Mouse (Mus musculus): ENCODE measurements around the gene Il6st. TPM values are rescaled to one million over a fixed set of nuclear protein-coding genes. Genes with fewer than 3 reads are reported as not detected.

The Il6st gene
- total RNA-seq, 1 experiment = 55.2 TPM

GRCm38 (mm10) chr13:112508487-112508886, 44.6 kb downstream of the Il6st start:
- no peak for DNase-seq (ENCODE audit: low read depth, low spot score)
- Histone ChIP-seq H3K9me3 (ENCODE audit: control insufficient read depth, insufficient read depth, low read depth, low read length) (no peaks in the 10 kb centered on the region), H3K9ac (ENCODE audit: insufficient read depth, low read depth, low read length, poor library complexity, severe bottlenecking) (no peak overlapping the region), H3K27ac (ENCODE audit: insufficient read depth, low read depth, low read length, poor library complexity, severe bottlenecking) (no peak overlapping the region), H3K36me3 (ENCODE audit: control insufficient read depth, insufficient read depth, low read length, poor library complexity, severe bottlenecking) (peaks cover 36% of the 10 kb centered on the region), H3K4me3 (ENCODE audit: insufficient read depth in 1 of 2, low read depth in 1 of 2, low read length in 2 of 2, poor library complexity in 1 of 2, severe bottlenecking in 1 of 2) (no peak overlapping the region), H3K4me1 (ENCODE audit: control insufficient read depth in 2 of 2, insufficient read depth in 2 of 2, low read length in 2 of 2, poor library complexity in 1 of 2) (no peaks in the 10 kb centered on the region)
- no peak for TF ChIP-seq ZNF384 (IDR thresholded peaks at IDR 0.05; ENCODE audit: low read depth, low read length)
- TF ChIP-seq HCFC1 (IDR thresholded peaks at IDR 0.05; ENCODE audit: borderline replicate concordance, insufficient read depth, low read length) = no peak
- TF ChIP-seq MAFK (IDR thresholded peaks at IDR 0.05; ENCODE audit: insufficient read depth, low read depth, low read length) = no peak
- no peak for TF ChIP-seq CHD2 (IDR thresholded peaks at IDR 0.05; ENCODE audit: low read depth, low read length)
- no peak for TF ChIP-seq ZC3H11A (IDR thresholded peaks at IDR 0.05; ENCODE audit: borderline replicate concordance, low read depth, low read length)
- in situ Hi-C loops (cut with MboI; ENCODE audit: low sequenced_read_pairs in 2 of 2, unreplicated experiment in 2 of 2) = loop anchor here (10.0 kb wide), 2 partner anchors 194 to 204 kb away; no protein-coding TSS in a partner anchor

GRCm38 (mm10) chr13:112509465-112509864, 45.6 kb downstream of the Il6st start:
- no peak overlapping the region for H3K4me3 ChIP-seq (ENCODE audit: insufficient read depth in 1 of 2, low read depth in 1 of 2, low read length in 2 of 2, poor library complexity in 1 of 2, severe bottlenecking in 1 of 2)
- H3K9me3 ChIP-seq (ENCODE audit: control insufficient read depth, insufficient read depth, low read depth, low read length) = no peaks in the 10 kb centered on the region
- no peak overlapping the region for H3K9ac ChIP-seq (ENCODE audit: insufficient read depth, low read depth, low read length, poor library complexity, severe bottlenecking)
- no peaks in the 10 kb centered on the region for H3K4me1 ChIP-seq (ENCODE audit: control insufficient read depth in 2 of 2, insufficient read depth in 2 of 2, low read length in 2 of 2, poor library complexity in 1 of 2)
- in situ Hi-C loops (cut with MboI; ENCODE audit: low sequenced_read_pairs in 2 of 2, unreplicated experiment in 2 of 2) = loop anchor here (10.0 kb wide), 2 partner anchors 195 to 205 kb away; no protein-coding TSS in a partner anchor
- H3K27ac ChIP-seq (ENCODE audit: insufficient read depth, low read depth, low read length, poor library complexity, severe bottlenecking) = no peak overlapping the region
- DNase-seq (ENCODE audit: low read depth, low spot score) = peak; percentile 63
- no peak for TF ChIP-seq ZNF384 (IDR thresholded peaks at IDR 0.05; ENCODE audit: low read depth, low read length)
- peak; percentile 77; the same call in 1 of the 2 replicates for TF ChIP-seq ZC3H11A (IDR thresholded peaks at IDR 0.05; ENCODE audit: borderline replicate concordance, low read depth, low read length)
- no peak for TF ChIP-seq MAFK (IDR thresholded peaks at IDR 0.05; ENCODE audit: insufficient read depth, low read depth, low read length)
- no peak for TF ChIP-seq CHD2 (IDR thresholded peaks at IDR 0.05; ENCODE audit: low read depth, low read length)
- peaks cover 27% of the 10 kb centered on the region for H3K36me3 ChIP-seq (ENCODE audit: control insufficient read depth, insufficient read depth, low read length, poor library complexity, severe bottlenecking)

GRCm38 (mm10) chr13:112510437-112511212, 46.8 kb downstream of the Il6st start:
- Histone ChIP-seq H3K4me3 (ENCODE audit: insufficient read depth in 1 of 2, low read depth in 1 of 2, low read length in 2 of 2, poor library complexity in 1 of 2, severe bottlenecking in 1 of 2) (peak overlapping the region in 1 of 2 experiments; percentile 23; a peak in 1 of 4 replicates), H3K36me3 (ENCODE audit: control insufficient read depth, insufficient read depth, low read length, poor library complexity, severe bottlenecking) (peaks cover 17% of the 10 kb centered on the region), H3K9ac (ENCODE audit: insufficient read depth, low read depth, low read length, poor library complexity, severe bottlenecking) (no peak overlapping the region; the same call in 1 of the 2 replicates), H3K4me1 (ENCODE audit: control insufficient read depth in 2 of 2, insufficient read depth in 2 of 2, low read length in 2 of 2, poor library complexity in 1 of 2) (no peaks in the 10 kb centered on the region), H3K9me3 (ENCODE audit: control insufficient read depth, insufficient read depth, low read depth, low read length) (no peaks in the 10 kb centered on the region), H3K27ac (ENCODE audit: insufficient read depth, low read depth, low read length, poor library complexity, severe bottlenecking) (no peak overlapping the region)
- no peak for DNase-seq (ENCODE audit: low read depth, low spot score)
- TF ChIP-seq ZNF384 (IDR thresholded peaks at IDR 0.05; ENCODE audit: low read depth, low read length) = no peak
- TF ChIP-seq HCFC1 (IDR thresholded peaks at IDR 0.05; ENCODE audit: borderline replicate concordance, insufficient read depth, low read length) = no peak
- no peak for TF ChIP-seq MAFK (IDR thresholded peaks at IDR 0.05; ENCODE audit: insufficient read depth, low read depth, low read length)
- in situ Hi-C loops (cut with MboI; ENCODE audit: low sequenced_read_pairs in 2 of 2, unreplicated experiment in 2 of 2) = no loop called here

- peak overlapping the region in 1 of 2 experiments; percentile 23; a peak in 1 of 4 replicates for H3K4me3 ChIP-seq (ENCODE audit: insufficient read depth in 1 of 2, low read depth in 1 of 2, low read length in 2 of 2, poor library complexity in 1 of 2, severe bottlenecking in 1 of 2)
- TF ChIP-seq MAFK (IDR thresholded peaks at IDR 0.05; ENCODE audit: insufficient read depth, low read depth, low read length) (no peak), ZNF384 (IDR thresholded peaks at IDR 0.05; ENCODE audit: low read depth, low read length) (no peak), HCFC1 (IDR thresholded peaks at IDR 0.05; ENCODE audit: borderline replicate concordance, insufficient read depth, low read length) (no peak), CHD2 (IDR thresholded peaks at IDR 0.05; ENCODE audit: low read depth, low read length) (no peak), ZC3H11A (IDR thresholded peaks at IDR 0.05; ENCODE audit: borderline replicate concordance, low read depth, low read length) (no peak)
- no peaks in the 10 kb centered on the region for H3K9me3 ChIP-seq (ENCODE audit: control insufficient read depth, insufficient read depth, low read depth, low read length)
- H3K27ac ChIP-seq (ENCODE audit: insufficient read depth, low read depth, low read length, poor library complexity, severe bottlenecking) = no peak overlapping the region
- peaks cover 13% of the 10 kb centered on the region for H3K36me3 ChIP-seq (ENCODE audit: control insufficient read depth, insufficient read depth, low read length, poor library complexity, severe bottlenecking)
- peak overlapping the region; percentile 31 for H3K9ac ChIP-seq (ENCODE audit: insufficient read depth, low read depth, low read length, poor library complexity, severe bottlenecking)
- in situ Hi-C loops (cut with MboI; ENCODE audit: low sequenced_read_pairs in 2 of 2, unreplicated experiment in 2 of 2) = no loop called here
- H3K4me1 ChIP-seq (ENCODE audit: control insufficient read depth in 2 of 2, insufficient read depth in 2 of 2, low read length in 2 of 2, poor library complexity in 1 of 2) = no peaks in the 10 kb centered on the region
- DNase-seq (ENCODE audit: low read depth, low spot score) = no peak
Observed at GRCm38 (mm10) chr13:112511261-112511660, 47.4 kb downstream of the Il6st start.

Measured in ES-E14 (cell line).